Mouse (Mus musculus): ENCODE results near the gene Myl9.

GRCm38 (mm10) chr2:156774035-156774737 is 1.0 kb upstream of the Myl9 start:
- TF ChIP-seq POLR2A (IDR thresholded peaks at IDR 0.05; ENCODE audit: low read depth, low read length) (no peak), CTCF (conservative IDR thresholded peaks at IDR 0.05; ENCODE audit: insufficient read depth, insufficient read length, low read depth, low read length) (no peak)
